Mouse (Mus musculus) neural tube, embryonic 10.5 days (tissue): ENCODE measurements around the gene Olfr853.

Experiments
- DNase-seq: peaks from one replicate; pipeline ENCODE4 v3.0.0-alpha.2; 2017; ENCODE audit warnings: low spot score; ENCODE audit errors: extremely low spot score

The Olfr853 gene

GRCm38 (mm10) chr9:19540976-19541375 lies at the start of gene Olfr853:
TSS of gene Olfr853 (minus strand) at chr9:19541076.
- DNase-seq = no peak

GRCm38 (mm10) chr9:19582317-19582716 lies 41.4 kb upstream of the Olfr853 start, which contains the start of gene Olfr855:
TSS of gene Olfr855 (plus strand) at chr9:19582617.
- no peak for DNase-seq

- DNase-seq = no peak
These were observed 26.4 kb upstream of the Olfr853 start, which contains the start of gene Olfr854 for GRCm38 (mm10) chr9:19567282-19567681. TSS of gene Olfr854 (minus strand) at chr9:19567382.

GRCm38 (mm10) chr9:19492995-19493394 lies 47.9 kb downstream of the Olfr853 start, which contains the start of gene Olfr851:
TSS of gene Olfr851 (plus strand) at chr9:19493295.
- DNase-seq = no peak
